Mouse (Mus musculus) yolk sac, embryonic 10.5 days (tissue): ENCODE data around the gene Stpg4.

Source experiments
- DNase-seq: peaks from one replicate; pipeline ENCODE4 v3.0.0-alpha.2; 2017; ENCODE audit warnings: low spot score

The Stpg4 gene

GRCm38 (mm10) chr17:87350471-87351240, 76.9 kb downstream of the Stpg4 start:
- DNase-seq: peak; percentile 74

- peak; percentile 28 for DNase-seq
These were observed 78.0 kb downstream of the Stpg4 start for GRCm38 (mm10) chr17:87349575-87349974.

- peak; percentile 20 for DNase-seq
These were observed 78.5 kb downstream of the Stpg4 start for GRCm38 (mm10) chr17:87349069-87349468.

- no peak for DNase-seq
These were observed 79.2 kb downstream of the Stpg4 start for GRCm38 (mm10) chr17:87348353-87348752.

- no peak for DNase-seq
These were observed 82.3 kb downstream of the Stpg4 start for GRCm38 (mm10) chr17:87345252-87345593.

GRCm38 (mm10) chr17:87344441-87345251, 82.9 kb downstream of the Stpg4 start:
- DNase-seq: peak; percentile 17

- peak; percentile 73 for DNase-seq
These were observed 84.4 kb downstream of the Stpg4 start for GRCm38 (mm10) chr17:87343060-87343703.
